Mouse (Mus musculus): ENCODE results near the gene Nos3. TPM values are rescaled to one million over a fixed set of nuclear protein-coding genes. Genes with fewer than 3 reads are reported as not detected.
A peak's percentile ranks its signal among the peaks of the same experiment; 100 is the strongest.

Gene Nos3
- total RNA-seq, 2 experiments from 2014 or later = not detected

DNA sequence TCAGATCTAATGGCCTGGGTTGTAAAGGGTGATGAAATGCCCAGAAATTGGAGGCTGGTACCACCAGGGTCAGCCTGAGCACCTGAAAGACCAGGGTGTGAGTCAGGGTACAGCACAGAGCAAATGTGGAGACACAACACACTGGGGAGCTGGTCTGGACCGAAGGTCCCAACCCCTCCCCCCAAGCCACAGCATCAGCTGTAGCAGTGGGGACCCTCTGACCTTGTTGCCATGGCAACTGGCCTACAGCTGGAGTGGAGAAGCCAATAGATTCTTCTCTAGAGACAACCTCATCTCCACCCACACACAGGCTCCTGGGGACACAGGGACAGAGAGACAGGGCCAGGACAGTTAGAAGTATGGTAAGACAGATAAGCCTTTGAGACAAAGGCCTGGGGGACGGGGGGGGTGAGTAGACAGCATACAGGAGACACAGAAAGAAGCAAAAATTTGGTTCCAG is 20.6 kb upstream of the Nos3 start:
- no peak for ATAC-seq (replicated peaks; ENCODE audit: low FRiP score, poor library complexity, severe bottlenecking)

DNA sequence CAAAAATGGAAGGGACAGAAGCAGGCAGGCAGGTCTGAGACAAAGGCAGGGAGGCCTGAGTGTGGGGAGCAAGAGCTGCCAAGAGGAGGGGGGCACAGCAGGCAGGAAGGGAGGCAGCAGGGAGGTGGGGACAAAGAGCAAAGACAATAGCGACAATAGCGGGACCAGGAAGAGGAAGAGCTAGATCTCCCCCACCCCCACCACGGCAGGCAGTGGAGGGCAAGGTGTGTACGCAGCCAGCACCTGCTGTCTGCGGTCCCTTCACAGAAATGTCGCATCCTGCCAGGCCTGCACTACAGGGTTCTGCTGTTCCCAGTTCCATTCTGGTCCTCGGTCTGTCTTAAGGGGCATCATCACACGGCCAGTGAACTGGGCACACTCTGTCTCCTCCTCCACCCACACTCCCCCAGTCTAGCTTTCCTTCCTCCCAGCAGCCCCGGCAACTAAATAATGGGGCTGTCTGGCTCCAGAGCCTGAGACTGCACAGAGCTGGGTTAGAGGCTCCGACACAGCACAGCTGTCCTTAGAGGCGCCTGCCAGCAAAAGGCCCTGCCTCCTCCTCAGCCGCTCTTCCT is 20.0 kb upstream of the Nos3 start:
- ATAC-seq (replicated peaks; ENCODE audit: low FRiP score, poor library complexity, severe bottlenecking) = no peak

DNA sequence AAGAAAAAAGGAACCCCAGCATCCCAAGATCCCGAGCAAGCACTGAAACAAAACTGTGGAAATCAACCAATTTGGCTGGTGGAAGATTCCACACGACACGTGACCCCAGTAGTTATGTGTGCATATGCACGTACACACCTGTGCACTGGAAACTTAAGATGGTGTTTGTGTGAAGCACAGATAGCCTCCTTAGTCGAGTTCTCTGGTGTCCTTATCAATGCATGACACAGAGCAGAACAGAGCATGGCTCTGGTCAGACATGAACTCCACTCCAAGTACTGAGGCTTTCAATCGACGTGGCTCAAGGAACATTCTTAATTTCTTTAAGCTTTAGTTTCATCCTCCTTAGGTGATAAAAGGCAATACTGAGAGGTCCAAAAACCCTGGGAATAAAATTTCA is 18.3 kb upstream of the Nos3 start:
- ATAC-seq (replicated peaks; ENCODE audit: low FRiP score, poor library complexity, severe bottlenecking) = no peak

DNA sequence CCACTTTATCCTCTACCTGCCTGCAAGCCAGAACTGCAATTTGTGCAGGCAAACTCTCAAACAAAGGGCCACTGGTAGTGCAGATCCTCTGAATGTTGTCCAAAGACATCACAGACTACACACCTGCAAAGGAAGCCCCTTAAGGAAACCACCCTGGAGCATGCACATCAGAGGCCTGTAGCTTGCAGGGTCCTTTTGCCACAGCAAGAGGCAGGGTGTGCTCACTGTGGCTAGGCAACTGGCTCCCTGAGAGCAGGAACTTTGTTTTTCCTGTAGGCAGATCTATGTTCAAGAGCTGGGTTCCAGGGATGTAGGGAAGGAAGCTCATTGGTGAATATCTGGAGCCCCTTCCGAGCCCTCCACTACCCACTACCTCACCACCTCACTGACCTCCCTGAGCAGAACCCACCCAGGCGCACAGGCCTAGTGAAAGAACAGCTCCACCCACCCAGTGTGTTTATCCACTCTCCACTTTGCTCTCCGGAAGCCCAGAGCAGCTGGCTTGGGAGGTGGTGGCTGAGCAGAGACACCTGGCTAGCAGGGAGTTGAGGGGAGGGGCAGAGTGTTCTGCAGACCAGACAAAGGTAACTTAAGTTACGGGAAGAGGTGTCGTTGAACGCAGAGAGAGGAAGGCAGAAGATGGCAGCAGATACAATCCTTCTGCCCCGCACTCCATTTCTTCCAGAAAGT is 17.3 kb upstream of the Nos3 start:
- ATAC-seq (replicated peaks; ENCODE audit: low FRiP score, poor library complexity, severe bottlenecking) = no peak

DNA sequence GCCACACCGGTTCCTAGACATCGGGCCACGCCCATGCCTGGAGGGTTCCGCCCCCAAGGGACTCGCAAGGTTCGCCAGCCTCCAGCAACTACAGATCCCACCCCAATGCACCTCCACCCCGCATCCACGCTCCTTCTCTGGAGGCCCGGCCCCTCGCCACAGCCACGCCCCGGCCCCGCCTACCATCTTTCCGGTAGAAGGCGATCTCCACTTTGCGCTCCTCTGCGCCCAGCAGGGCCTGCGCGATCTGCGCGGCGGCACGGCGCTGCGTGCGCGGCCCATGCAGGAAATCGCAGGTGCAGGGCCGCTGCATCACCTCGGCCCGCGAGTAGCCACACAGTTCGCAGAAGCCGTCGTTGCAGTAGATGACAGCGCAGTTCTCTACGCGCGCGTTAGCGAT is 16.5 kb upstream of the Nos3 start:
- peak; percentile 56 for ATAC-seq (replicated peaks; ENCODE audit: low FRiP score, poor library complexity, severe bottlenecking)

DNA sequence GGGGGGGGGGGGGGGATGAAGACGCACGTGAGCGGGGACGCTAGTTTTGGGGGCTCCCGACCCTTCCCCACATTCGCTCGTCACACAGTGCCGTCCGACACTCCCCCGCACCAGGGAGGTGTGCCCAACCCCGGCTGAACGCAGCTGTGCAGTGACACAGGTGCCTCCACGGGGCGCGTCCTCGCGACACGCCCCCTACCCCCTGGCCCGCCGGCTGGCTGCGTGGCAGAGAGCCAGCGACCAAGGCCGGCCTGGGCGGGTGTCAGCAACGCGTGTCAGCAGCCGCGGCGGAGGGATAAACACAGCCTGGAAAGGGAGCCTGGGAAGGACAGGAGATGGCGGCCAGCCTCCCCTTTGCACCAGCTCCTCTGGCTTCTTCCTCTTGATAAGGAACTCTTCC is 16.1 kb upstream of the Nos3 start:
- no peak for ATAC-seq (replicated peaks; ENCODE audit: low FRiP score, poor library complexity, severe bottlenecking)

DNA sequence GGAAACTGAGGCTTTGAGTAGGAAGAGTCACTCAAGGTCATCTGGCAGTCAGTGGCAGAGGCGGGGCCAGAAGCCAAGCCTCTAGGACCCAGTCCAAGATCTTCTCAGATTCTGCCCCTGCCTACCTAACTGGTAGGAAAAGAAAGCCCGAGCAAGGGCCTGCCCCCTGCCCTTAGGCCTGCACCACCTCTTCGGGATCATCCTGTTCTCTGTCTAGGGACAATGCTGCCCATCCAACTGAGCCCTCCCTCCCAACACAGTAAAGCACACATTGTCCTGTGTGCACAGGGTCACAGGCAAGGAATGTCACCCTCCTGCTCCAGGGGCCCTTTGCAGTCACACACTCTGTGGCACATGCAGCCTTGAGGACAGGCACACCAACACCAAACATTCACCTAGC is 14.5 kb upstream of the Nos3 start:
- no peak for ATAC-seq (replicated peaks; ENCODE audit: low FRiP score, poor library complexity, severe bottlenecking)

DNA sequence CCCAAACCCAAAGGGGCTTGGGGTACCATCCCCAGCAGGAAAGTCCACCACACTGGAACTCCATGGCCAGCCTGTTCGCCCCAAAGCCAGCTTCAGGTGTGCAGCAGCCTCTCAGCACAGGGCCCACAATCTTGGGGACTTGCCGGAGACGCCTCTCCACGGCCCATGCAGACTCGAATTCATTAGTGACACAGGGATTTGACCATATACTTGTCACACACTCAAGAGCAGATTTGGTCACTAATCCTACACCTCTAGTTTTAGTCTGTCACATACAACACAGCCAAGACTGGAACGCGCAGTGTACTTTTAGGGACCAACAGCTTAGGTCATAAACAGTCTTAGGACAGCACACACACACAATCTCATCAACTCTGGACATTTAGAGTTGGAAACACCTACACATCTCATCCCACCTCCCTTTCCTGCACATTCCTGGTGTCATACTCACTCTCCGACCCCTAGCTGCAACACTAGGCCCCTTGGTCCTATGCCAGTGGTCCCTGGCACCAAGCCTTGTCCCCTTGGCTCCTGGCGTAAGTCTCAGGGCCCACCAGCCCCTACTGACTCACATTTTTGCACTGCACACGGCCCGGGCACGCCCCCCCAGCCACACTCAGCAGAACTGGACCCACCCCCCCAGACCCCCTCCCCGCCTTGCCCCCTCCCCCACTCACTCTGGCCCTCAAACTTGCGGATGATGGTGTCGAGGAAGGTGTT is 13.9 kb upstream of the Nos3 start:
- no peak for ATAC-seq (replicated peaks; ENCODE audit: low FRiP score, poor library complexity, severe bottlenecking)

DNA sequence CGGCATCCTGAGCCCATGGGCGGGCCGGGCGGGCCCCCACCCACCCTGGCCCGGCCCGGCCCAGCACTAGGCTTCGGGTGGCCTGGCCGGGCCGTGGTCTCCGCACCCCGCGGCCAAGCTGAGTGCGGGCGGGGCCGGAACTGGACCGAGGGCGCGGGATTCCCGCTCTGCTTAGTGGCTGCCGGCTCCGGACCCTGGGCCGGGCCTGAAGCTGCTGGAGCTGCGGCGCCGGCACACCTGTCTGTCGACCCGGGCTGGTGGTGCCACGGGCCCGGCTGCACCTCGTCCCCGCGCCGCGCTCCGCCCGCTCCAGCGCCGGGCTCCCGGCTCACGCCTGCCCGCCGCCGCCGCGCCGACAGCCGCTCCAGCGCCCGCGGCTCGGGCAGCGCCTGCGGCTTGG is 13.3 kb upstream of the Nos3 start, which contains the start of gene Kcnh2:
Kcnh2 (minus strand) TSS at position 327 of the 400 bp plus-strand sequence.
- no peak for ATAC-seq (replicated peaks; ENCODE audit: low FRiP score, poor library complexity, severe bottlenecking)

DNA sequence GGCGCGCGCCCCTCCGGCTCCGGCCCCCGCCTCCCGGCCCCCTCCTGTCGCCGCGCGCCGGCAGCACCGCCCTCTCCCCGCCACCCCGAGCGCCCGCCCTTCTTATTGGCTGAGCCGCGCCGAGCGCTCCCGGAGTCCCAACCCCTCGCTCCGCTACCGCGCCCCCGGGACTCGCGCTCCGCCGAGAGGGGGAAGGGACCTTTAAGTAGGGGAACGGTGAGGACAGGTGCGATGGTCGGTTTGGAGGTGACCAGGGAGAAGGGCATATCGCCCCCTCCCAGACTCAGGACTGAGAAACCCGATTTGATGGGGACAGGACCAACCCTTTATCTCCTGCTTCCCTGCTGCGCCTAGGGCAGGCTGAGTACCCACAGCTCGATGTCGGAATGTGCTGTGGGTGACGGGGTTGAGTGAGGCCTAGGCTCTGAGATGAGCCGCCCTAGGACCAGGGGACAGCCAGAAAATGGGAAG is 12.9 kb upstream of the Nos3 start:
- no peak for ATAC-seq (replicated peaks; ENCODE audit: low FRiP score, poor library complexity, severe bottlenecking)

DNA sequence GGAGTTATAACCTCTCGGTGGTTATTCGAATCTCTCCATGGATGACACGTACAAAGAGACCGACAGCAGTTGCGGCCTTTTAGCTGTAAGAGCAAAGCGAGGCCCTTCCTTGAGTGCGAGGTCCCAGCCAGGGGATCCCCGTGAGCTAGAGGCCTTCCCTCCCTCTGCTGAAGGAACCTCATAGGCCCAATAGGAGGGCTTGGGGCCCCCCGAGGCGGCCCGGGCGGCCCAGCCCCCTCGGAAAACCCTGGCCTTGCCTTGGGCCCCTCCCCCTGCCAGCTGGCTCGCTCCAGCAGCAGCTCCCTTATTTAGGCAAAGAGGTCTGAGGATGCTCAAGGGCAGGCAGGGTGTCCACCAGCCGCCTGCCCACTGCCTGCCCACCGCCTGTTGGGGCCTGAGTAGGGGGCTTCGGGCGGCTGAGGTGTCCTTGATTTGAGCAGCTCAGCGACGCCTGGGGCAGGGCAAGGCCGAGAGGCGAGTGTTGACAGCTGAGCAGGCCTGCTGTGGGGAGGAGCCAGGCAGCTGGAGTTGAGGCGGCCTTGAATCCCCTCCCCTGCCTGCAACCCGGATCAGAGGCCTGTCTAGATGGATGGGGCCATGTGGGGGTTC is 12.3 kb upstream of the Nos3 start:
- no peak for ATAC-seq (replicated peaks; ENCODE audit: low FRiP score, poor library complexity, severe bottlenecking)

DNA sequence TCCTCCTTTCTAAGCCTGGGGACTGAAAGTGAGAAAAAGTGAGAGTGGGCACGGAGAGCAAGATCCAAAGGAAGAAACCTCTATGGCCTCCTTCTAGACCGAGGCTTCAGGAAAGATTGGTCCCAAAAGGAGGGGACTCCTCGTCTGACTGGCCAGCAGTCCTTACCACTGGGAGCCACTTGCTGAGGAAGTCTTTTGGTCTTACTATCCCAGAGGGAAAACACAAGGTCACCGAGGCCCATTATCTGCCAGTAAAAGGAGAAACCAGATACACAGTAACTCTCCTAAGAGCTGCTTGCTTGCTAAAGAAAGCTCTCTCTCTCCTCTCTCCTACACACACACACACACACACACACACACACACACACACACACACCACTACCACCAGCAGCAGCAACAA is 11.3 kb upstream of the Nos3 start:
- no peak for ATAC-seq (replicated peaks; ENCODE audit: low FRiP score, poor library complexity, severe bottlenecking)

DNA sequence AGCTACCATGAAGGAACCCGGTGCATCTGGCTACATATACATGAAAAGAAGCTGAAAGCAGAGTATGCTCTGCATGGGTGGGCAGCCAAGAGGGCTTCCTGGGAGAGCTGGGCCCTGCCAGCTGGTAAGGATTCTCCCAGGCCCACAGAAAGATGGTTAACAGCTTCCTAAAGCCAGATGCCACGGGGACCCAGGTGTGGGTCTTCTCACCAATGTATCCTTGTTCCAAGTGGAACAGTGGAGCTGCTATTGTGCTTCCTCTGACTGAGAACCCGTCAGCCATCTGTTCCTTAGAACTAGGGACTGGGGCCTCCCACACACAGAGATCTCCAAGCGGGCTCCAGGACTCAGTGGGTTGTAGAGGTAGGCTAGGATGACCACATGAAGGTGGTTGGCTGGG is 7.8 kb upstream of the Nos3 start:
- ATAC-seq (replicated peaks; ENCODE audit: low FRiP score, poor library complexity, severe bottlenecking) = no peak

DNA sequence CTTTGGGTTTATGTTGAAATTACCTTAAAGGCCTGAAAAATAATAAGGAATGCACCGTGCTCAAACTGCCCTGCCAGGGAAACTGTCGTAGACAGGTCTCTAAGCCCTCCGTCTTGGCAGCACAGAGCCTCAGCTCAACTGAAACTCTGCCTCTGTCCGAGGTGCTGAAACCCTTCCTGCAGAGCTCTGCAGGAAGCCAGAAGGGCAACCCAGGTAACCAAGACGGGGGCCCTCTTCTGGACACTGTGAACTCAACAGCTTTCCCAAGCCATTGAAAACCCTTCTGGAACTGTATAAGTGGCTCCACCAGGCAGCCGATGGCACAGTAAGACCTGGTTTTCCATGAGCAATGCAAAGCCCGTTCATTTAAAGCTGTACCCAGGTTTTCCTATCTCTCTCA is 7.1 kb upstream of the Nos3 start:
- ATAC-seq (replicated peaks; ENCODE audit: low FRiP score, poor library complexity, severe bottlenecking) = no peak

DNA sequence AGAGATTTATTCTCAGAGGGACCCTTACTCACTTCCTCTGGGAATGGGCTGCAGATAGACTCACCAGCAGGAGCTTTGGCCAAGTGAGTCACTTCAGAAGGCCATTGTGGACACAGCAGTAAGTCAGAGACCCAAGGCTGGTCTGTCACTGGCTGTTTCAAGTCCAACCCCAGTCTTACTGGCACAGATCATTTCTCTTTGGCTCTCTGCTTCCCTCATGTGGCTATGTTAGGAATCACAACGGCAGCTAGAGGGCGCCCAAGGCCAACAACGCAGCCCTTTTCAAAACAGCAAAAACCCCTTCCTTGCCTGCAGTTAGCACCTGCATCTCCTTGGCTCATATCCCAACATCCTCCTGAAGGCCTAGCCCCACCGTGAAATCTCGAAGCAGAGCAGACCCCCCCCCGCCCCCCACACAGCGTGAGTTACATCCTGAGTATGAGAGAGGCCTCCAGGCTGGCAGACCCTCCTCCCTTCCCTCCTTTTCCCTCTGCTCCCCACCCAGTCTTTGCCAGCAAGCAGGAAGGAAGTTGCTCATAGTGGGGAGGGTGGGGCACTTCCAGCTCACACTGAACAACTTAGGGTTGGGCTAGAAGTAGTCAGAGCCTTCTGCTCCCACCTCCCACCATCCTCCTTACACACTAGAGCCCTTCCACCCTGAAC is 3.7 kb upstream of the Nos3 start:
- peak; percentile 82 for ATAC-seq (replicated peaks; ENCODE audit: low FRiP score, poor library complexity, severe bottlenecking)

DNA sequence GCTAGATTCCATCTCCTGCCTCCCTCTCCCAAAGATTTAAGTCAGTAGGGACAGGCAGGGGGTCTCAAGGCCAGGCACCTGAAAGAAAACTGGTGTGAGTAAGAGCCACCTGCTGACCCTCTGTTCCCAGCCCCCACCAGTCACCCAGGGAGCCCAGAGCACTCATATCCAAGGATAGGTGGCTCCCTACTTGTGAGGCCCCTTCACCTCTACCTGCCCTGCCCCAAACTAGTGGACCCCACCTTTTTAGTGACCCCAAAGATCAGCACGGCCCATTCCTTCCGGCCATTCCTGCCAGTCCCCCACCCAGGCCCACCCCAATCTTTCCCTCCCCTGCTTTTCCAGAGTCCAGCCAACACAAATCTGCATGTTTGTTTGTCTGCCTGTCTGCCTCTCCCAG is 1.1 kb upstream of the Nos3 start:
- ATAC-seq (replicated peaks; ENCODE audit: low FRiP score, poor library complexity, severe bottlenecking) = no peak

DNA sequence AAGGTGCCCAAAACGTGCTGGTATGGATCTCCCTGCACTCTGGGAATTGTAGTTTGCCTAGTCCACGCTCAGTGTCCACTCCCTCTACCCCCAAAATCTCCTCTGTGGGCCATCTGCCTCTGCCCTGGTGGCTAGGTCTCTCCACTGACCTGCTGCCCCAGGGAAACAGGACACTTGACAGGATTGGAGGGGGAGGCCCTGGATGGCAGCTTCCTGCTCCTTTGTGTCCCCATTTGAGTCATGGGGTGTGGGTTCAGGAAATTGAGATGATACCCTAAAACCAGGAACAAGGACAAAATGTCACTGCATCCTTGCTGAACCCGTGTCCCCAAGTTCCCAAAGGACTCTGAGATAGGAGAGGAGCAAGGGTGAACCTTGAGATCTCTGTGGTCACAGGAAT is 549 bp upstream of the Nos3 start:
- no peak for ATAC-seq (replicated peaks; ENCODE audit: low FRiP score, poor library complexity, severe bottlenecking)

DNA sequence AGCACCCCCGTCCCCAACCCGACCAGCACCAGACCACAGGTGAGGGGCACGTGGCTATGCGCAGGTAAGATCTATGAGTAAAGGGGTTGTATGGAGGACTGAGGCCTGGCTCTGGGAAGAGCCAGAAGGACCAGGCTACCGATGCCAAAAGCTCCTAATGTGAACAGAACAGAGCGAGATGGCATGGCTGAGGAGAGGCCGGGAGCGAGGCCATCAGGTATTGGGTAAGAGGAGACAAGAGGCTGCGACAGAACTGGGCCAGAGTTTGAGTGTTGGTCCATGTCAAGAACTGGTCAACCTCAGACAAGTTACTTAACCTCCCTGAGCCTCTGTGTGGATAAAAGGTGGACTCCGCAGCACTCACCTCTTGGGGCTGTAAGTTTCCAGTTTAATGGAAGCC is 353 bp downstream of the Nos3 start:
- ATAC-seq (replicated peaks; ENCODE audit: low FRiP score, poor library complexity, severe bottlenecking) = no peak

DNA sequence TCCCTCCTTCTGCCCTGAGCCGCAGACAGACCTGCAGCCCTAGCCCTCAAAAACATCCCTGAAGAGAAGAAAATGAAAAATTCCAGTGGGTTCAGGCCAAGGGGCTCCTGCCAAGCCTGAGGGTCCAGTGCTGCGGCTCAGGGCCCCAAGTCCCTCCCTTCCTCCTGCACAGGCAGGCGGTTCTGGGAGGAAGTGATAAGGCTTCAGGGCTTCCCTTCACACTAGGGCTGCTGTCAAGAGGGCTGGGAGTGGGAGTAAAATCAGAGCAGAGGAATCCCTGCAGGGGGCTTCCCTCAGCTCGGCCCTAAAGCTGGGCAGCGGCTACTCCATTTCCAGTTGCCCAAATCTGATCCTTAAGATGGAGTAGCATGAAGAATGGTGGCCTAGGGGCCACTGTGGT is 918 bp downstream of the Nos3 start:
- ATAC-seq (replicated peaks; ENCODE audit: low FRiP score, poor library complexity, severe bottlenecking) = no peak

DNA sequence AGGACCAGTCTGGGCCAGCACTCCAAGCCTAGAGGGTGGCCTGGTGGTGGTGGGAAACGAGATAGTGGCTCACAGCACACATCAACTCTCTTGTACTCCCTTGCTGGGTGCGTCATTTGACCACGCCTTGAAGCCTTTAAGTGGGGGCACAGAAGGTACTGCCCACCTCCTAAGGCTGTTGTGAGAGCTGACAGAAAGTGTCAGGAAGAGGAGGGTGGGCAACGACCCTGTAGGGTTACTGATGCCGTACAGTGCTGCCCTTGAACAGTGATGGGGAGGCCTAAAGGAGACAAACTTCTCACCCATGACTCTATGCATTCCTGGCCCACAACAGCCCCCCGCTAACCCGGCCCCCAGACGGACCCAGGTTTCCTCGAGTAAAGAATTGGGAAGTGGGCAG is 1.8 kb downstream of the Nos3 start:
- no peak for ATAC-seq (replicated peaks; ENCODE audit: low FRiP score, poor library complexity, severe bottlenecking)

All from erythroblast, adult 5-6 weeks (primary cell).